Mouse (Mus musculus) heart, embryonic 10.5 days (tissue): Measurements from ENCODE around the gene Ssr1. TPM values are rescaled to one million over a fixed set of nuclear protein-coding genes. Genes with fewer than 3 reads are reported as not detected.

Experiments used
- DNase-seq: peaks from one replicate; pipeline ENCODE4 v3.0.0-alpha.2; 2017; ENCODE audit warnings: low spot score
- H3K27ac ChIP-seq: fragments of 300-500 bp; sonication (generic); 2 replicates; pipeline ENCODE4 v1.5.1; 2016; ENCODE audit warnings: mild to moderate bottlenecking
- H3K27me3 ChIP-seq: fragments of 300-500 bp; sonication (generic); 2 replicates; pipeline ENCODE4 v1.6.1; 2016; ENCODE audit warnings: mild to moderate bottlenecking; ENCODE audit not compliant: poor library complexity, insufficient read depth, severe bottlenecking
- H3K36me3 ChIP-seq: fragments of 300-500 bp; sonication (generic); 2 replicates; pipeline ENCODE4 v1.6.1; 2016; ENCODE audit warnings: mild to moderate bottlenecking, moderate library complexity
- H3K4me1 ChIP-seq: fragments of 300-500 bp; sonication (generic); 2 replicates; pipeline ENCODE4 v1.6.1; 2016; ENCODE audit warnings: mild to moderate bottlenecking
- H3K4me3 ChIP-seq: fragments of 300-500 bp; sonication (generic); 2 replicates; pipeline ENCODE4 v1.5.1; 2016; ENCODE audit warnings: mild to moderate bottlenecking, moderate library complexity
- H3K9me3 ChIP-seq: fragments of 300-500 bp; sonication (generic); 2 replicates; pipeline ENCODE4 v1.6.1; 2016; ENCODE audit warnings: mild to moderate bottlenecking, moderate library complexity
- WGBS: fragments of 180-500 bp; shearing (Covaris S2); methylation state at CpG from one replicate; pipeline ENCODE4 v1.1.7; 2016; 5-methylcytosine and 5-hydroxymethylcytosine counted together
- polyA plus RNA-seq: library from polyadenylated mRNA; unstranded; fragments of >200 nt; fragmentation: Nextera tagmentation; extraction: Ambion mirVana; gene quantifications from 2 replicates; pipeline ENCODE4 v1.2.1, GENCODE M21; 2016

Gene Ssr1
- polyA plus RNA-seq, 1 experiment from 2014 or later: 114 TPM

- H3K4me1 ChIP-seq: peaks cover 1% of the 10 kb centered on the region; the same call in 1 of the 2 replicates
- no peak overlapping the region for H3K4me3 ChIP-seq
- H3K36me3 ChIP-seq: peaks cover 51% of the 10 kb centered on the region
- WGBS: 85% methylated on average over 2 of the region's 2 CpGs
- H3K9me3 ChIP-seq: no peaks in the 10 kb centered on the region
- no peaks in the 10 kb centered on the region for H3K27me3 ChIP-seq
- no peak overlapping the region for H3K27ac ChIP-seq
- no peak for DNase-seq
These were observed 53.9 kb downstream of the Ssr1 start for GRCm38 (mm10) chr13:37940167-37940566.

DNA sequence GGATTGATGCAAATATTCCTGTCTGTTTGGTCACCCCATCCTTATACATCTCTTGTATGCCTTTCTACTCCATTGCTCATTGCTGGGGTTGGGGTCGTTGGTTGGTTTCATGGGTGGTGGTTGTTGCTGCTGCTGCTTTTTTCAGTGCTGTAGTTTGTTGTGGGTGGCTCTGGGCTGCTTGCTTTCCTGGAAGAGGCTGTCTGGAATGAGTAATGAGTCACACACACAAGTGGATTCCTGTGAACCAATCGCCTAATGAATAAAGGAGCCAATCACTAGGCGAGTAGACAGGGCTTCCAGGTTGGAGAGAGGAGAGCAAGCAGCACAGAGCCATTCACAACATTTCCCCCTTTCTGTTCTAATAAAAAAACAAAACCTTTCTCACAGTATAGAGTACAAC, 57.7 kb downstream of the Ssr1 start:
- WGBS: 84% methylated on average over 3 of the region's 3 CpGs
- Histone ChIP-seq H3K27ac (no peak overlapping the region), H3K27me3 (no peaks in the 10 kb centered on the region), H3K9me3 (no peaks in the 10 kb centered on the region), H3K36me3 (peaks cover 68% of the 10 kb centered on the region), H3K4me3 (no peak overlapping the region), H3K4me1 (peaks cover 9% of the 10 kb centered on the region)
- DNase-seq: no peak

GRCm38 (mm10) chr13:37934920-37935319, 59.1 kb downstream of the Ssr1 start:
- 88% methylated on average over 8 of the region's 8 CpGs for WGBS
- Histone ChIP-seq H3K4me1 (peaks cover 23% of the 10 kb centered on the region), H3K4me3 (no peak overlapping the region), H3K36me3 (peaks cover 82% of the 10 kb centered on the region), H3K27me3 (no peaks in the 10 kb centered on the region), H3K27ac (no peak overlapping the region), H3K9me3 (no peaks in the 10 kb centered on the region)
- no peak for DNase-seq

DNA sequence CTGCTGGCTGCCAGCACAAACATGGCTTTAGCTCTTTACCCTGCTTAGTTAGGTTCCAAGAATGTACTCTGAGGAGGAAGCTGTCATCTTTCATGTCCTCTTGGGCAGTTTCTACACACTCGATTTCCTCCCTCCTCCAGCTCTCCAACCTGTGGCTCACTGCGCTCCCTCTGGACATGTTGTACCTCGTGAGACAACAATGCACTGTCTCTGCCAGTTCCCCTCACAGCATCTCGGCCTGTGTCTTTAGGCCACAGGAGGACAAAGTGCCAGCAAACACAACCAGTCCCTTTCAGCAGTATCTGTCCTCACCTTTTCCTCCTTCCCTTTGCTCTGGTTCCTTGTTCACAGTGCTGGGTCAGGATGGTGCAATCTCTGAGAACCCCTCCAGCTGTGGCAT, 59.9 kb downstream of the Ssr1 start:
- peaks cover 29% of the 10 kb centered on the region for H3K4me1 ChIP-seq
- no peaks in the 10 kb centered on the region for H3K27me3 ChIP-seq
- WGBS: 81% methylated on average over 4 of the region's 4 CpGs
- no peak overlapping the region for H3K4me3 ChIP-seq
- H3K36me3 ChIP-seq: peaks cover 88% of the 10 kb centered on the region
- no peaks in the 10 kb centered on the region for H3K9me3 ChIP-seq
- DNase-seq: no peak
- H3K27ac ChIP-seq: no peak overlapping the region

- WGBS: 78% methylated on average over 27 of the region's 27 CpGs
- DNase-seq: no peak
- peaks cover 33% of the 10 kb centered on the region for H3K4me1 ChIP-seq
- H3K36me3 ChIP-seq: peaks cover 92% of the 10 kb centered on the region
- H3K4me3 ChIP-seq: no peak overlapping the region
- 0 out of 2 replicates have a peak overlapping the region, but pooled peaks have one; percentile 42 for H3K27ac ChIP-seq
- no peaks in the 10 kb centered on the region for H3K9me3 ChIP-seq
- H3K27me3 ChIP-seq: no peaks in the 10 kb centered on the region
These were observed 62.7 kb downstream of the Ssr1 start for GRCm38 (mm10) chr13:37931210-37931922.

DNA sequence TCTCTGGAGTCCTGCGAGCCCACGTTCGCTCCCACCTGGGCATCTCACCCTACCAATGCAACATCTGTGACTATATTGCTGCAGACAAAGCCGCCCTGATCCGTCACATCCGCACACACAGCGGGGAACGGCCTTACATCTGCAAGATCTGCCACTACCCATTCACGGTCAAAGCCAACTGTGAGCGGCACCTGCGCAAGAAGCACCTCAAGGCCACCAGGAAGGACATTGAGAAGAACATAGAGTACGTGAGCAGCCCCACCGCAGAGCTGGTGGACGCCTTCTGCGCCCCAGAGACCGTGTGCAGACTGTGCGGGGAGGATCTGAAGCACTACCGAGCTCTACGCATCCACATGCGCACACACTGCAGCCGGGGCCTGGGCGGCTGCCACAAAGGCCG, 63.4 kb downstream of the Ssr1 start:
- no peak for DNase-seq
- Histone ChIP-seq H3K9me3 (no peaks in the 10 kb centered on the region), H3K27ac (0 out of 2 replicates have a peak overlapping the region, but pooled peaks have one; percentile 42), H3K27me3 (no peaks in the 10 kb centered on the region), H3K4me1 (peaks cover 35% of the 10 kb centered on the region), H3K4me3 (no peak overlapping the region), H3K36me3 (peaks cover 84% of the 10 kb centered on the region)
- 94% methylated on average over 23 of the region's 23 CpGs for WGBS

- WGBS: 86% methylated on average over 13 of the region's 13 CpGs
These were observed 63.9 kb downstream of the Ssr1 start for GRCm38 (mm10) chr13:37930091-37930490.

DNA sequence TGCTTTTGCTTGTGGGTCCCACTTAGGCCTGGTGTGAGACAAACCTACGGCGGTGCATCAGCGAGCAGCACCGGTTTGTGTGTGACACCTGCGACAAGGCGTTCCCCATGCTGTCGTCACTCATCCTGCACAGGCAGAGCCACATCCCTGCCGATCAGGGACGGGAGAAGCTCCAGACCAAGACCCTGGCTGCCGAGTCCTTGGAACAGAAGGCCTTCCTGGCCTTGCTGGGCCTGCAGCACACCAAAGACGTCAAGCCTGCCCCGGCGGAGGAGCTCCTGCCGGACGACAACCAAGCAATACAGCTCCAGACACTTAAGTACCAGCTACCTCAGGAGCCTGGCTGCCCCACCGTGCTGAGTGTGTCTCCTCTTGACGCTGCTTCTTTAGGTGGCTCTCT, 64.5 kb downstream of the Ssr1 start:
- peaks cover 84% of the 10 kb centered on the region for H3K36me3 ChIP-seq

More at GRCm38 (mm10) chr13:37930091-37930490, 63.9 kb downstream of the Ssr1 start:
- H3K9me3 ChIP-seq: no peaks in the 10 kb centered on the region
- H3K27ac ChIP-seq: no peak overlapping the region; the same call in 1 of the 2 replicates
- H3K4me1 ChIP-seq: peaks cover 35% of the 10 kb centered on the region
- DNase-seq: no peak
- peaks cover 84% of the 10 kb centered on the region for H3K36me3 ChIP-seq
- H3K27me3 ChIP-seq: no peaks in the 10 kb centered on the region
- H3K4me3 ChIP-seq: no peak overlapping the region

GRCm38 (mm10) chr13:37926394-37926793, 67.6 kb downstream of the Ssr1 start:
- 56% methylated on average over 3 of the region's 3 CpGs for WGBS
- Histone ChIP-seq H3K9me3 (no peaks in the 10 kb centered on the region), H3K27ac (no peak overlapping the region), H3K4me3 (no peak overlapping the region), H3K27me3 (no peaks in the 10 kb centered on the region), H3K36me3 (peaks cover 70% of the 10 kb centered on the region), H3K4me1 (peaks cover 51% of the 10 kb centered on the region)
- DNase-seq: no peak

More for the DNA sequence above, 64.5 kb downstream of the Ssr1 start:
- Histone ChIP-seq H3K9me3 (no peaks in the 10 kb centered on the region), H3K27me3 (no peaks in the 10 kb centered on the region), H3K4me3 (no peak overlapping the region), H3K4me1 (peaks cover 41% of the 10 kb centered on the region), H3K27ac (no peak overlapping the region)
- DNase-seq: no peak
- WGBS: 81% methylated on average over 17 of the region's 17 CpGs

DNA sequence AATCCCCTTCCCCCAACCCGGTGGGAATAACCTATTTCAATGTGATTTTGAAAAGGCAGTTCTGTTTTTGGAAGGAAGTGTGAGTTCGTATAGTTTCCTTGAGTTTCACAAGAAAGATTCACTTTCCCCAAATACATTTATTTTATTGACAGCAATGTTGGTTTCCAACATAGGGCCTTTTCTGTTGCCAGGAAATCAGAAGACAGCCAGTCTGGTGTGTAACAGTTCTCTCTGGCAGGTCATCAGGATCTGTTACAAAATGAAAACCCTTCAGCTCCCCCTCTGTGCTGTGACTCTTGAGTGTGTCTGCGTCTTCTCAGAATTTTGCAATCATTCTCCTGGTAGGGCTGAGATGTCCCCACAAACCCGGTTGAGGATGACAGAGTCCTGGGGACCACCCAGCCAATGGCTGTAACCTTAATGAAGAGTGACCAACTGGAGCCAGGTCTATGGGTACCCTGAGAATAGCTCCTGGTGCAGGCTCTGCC, 69.5 kb downstream of the Ssr1 start:
- H3K27me3 ChIP-seq: no peaks in the 10 kb centered on the region
- H3K4me1 ChIP-seq: peaks cover 40% of the 10 kb centered on the region
- no peak for DNase-seq
- no peak overlapping the region for H3K4me3 ChIP-seq
- H3K27ac ChIP-seq: no peak overlapping the region
- H3K9me3 ChIP-seq: no peaks in the 10 kb centered on the region
- peaks cover 65% of the 10 kb centered on the region for H3K36me3 ChIP-seq
- WGBS: 67% methylated on average over 4 of the region's 4 CpGs

DNA sequence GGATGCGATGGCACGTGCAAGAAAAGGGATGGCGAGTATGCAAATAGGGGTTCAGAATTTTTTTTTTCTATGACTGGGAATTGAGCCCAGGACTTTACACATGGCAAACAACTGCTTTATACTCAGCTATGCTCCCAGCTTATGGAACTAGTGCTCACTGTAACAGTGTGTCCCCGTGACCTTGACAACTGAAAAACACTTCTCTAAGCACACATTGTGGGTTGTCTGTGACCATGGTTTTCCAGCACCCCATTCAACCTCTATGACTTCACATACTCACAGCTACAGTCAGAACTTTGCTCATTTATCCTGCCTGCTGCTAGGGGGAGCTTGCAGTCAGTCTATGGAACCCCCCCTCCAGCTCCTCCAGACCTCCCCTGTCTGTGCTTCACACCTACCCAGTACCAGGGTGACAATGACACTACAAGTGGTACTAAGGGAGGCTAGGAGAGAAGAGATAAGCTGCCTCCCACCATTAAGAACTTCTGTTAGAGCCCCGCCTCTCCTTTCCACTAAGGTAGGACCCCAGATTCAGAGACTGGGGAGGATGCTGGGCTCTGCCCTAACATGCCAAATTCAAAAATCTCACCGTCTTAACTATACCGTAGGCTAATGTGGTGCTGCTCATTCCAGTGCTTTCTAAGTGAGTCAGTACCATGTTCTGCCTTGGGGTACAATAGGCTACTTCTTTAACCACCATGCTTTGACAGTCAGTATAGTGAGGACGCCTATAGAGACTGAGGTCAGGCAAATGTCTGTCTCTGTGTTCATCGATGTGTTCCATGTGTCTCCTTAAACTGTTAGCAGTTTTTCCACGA, 70.2 kb downstream of the Ssr1 start:
- Histone ChIP-seq H3K27ac (no peak overlapping the region), H3K27me3 (no peaks in the 10 kb centered on the region), H3K4me1 (peaks cover 38% of the 10 kb centered on the region), H3K36me3 (peaks cover 65% of the 10 kb centered on the region), H3K9me3 (no peaks in the 10 kb centered on the region), H3K4me3 (no peak overlapping the region)
- 73% methylated on average over 10 of the region's 10 CpGs for WGBS
- DNase-seq: no peak

DNA sequence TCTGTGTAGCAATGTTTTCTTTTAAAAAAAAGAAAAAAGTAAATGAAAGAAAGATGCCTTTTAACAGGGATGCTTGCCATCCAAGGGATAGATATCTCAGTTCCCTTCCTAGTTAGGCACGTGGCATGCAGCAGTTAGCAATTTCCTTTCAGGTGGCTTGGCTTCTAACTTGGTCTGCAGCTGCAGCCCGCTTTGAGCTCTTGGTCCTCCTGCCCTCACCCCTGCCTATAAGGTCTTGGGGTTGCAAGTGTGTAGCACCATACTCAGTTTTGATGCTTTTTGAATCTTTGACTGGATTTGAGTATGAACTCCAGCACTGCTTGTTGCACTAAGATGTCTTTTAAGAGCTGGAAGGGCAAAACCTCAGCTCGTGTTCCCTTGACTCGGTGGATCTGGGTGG, 70.9 kb downstream of the Ssr1 start:
- Histone ChIP-seq H3K4me3 (no peak overlapping the region), H3K4me1 (peaks cover 43% of the 10 kb centered on the region), H3K27ac (no peak overlapping the region), H3K27me3 (no peaks in the 10 kb centered on the region), H3K9me3 (no peaks in the 10 kb centered on the region), H3K36me3 (peaks cover 65% of the 10 kb centered on the region)
- DNase-seq: no peak
- 86% methylated on average over 4 of the region's 4 CpGs for WGBS

DNA sequence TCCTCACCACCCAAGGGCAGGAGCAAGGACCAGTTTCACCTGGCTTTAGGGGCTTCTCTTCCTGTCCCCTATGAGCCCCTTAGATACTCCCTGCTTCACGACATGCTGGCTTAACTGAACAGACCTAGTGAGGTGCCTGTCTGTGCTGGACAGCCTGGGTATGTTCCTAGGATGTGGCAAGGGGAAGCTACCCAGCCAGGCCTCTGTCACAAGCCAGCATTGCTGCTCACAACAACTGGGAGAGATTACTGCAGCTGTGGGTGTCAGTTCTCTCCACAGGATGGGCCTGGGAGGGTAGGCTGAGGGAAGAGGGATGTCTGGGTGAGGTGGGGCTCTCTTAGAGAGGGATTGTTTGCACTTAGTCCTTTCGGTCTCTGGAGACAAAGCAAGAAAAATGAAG, 73.3 kb downstream of the Ssr1 start:
- no peak overlapping the region for H3K4me3 ChIP-seq
- WGBS: 79% methylated on average over 2 of the region's 2 CpGs
- no peaks in the 10 kb centered on the region for H3K9me3 ChIP-seq
- no peak for DNase-seq
- peaks cover 74% of the 10 kb centered on the region for H3K36me3 ChIP-seq
- no peak overlapping the region for H3K27ac ChIP-seq
- no peaks in the 10 kb centered on the region for H3K27me3 ChIP-seq
- peaks cover 37% of the 10 kb centered on the region for H3K4me1 ChIP-seq
